In genomic region chr12:77238531-77239389, GRCm38 (mm10) we compare ENCODE assay signal across 8 mouse cellular contexts. TPM values are rescaled to one million over a fixed set of nuclear protein-coding genes. Genes with fewer than 3 reads are reported as not detected.
DNase-seq lines count a peak whose midpoint lies in the region; ATAC-seq lines count a peak whose summit lies in the region.

No protein-coding gene starts in this region.

- peak overlapping the region; percentile 91 for H3K4me2 ChIP-seq in embryonic facial prominence, embryonic 13.5 days
- peak overlapping the region; percentile 92 for H3K4me2 ChIP-seq in limb, embryonic 12.5 days
- H3K4me2 ChIP-seq in midbrain, embryonic 14.5 days (ENCODE audit: low read length), result peak overlapping the region; percentile 76

- ATAC-seq in embryonic facial prominence, embryonic 13.5 days (ENCODE audit: insufficient number of reproducible peaks, insufficient read depth, low FRiP score, low TSS enrichment, low read depth), result peak; percentile 94
- ATAC-seq in limb, embryonic 12.5 days (ENCODE audit: insufficient number of reproducible peaks, insufficient read depth, low FRiP score, low TSS enrichment, low read depth), result peak; percentile 94
- peak; percentile 95 for ATAC-seq in midbrain, embryonic 14.5 days (ENCODE audit: low FRiP score, low TSS enrichment)

- H3K27ac ChIP-seq in embryonic facial prominence, embryonic 13.5 days, result peak overlapping the region; percentile 85
- H3K27ac ChIP-seq in limb, embryonic 12.5 days, result peak overlapping the region; percentile 92
- H3K27ac ChIP-seq in midbrain, embryonic 14.5 days (replicated peaks; ENCODE audit: low read depth, low read length), result peak overlapping the region; percentile 98

- H3K4me3 ChIP-seq in embryonic facial prominence, embryonic 13.5 days, result peak overlapping the region; percentile 86
- H3K4me3 ChIP-seq in limb, embryonic 12.5 days (replicated peaks), result peak overlapping the region; percentile 84
- H3K4me3 ChIP-seq in midbrain, embryonic 14.5 days (replicated peaks; ENCODE audit: low read depth, low read length), result peak overlapping the region; percentile 91

- no peaks in the 10 kb centered on the region for H3K9me3 ChIP-seq in embryonic facial prominence, embryonic 13.5 days
- no peaks in the 10 kb centered on the region for H3K9me3 ChIP-seq in limb, embryonic 12.5 days
- no peaks in the 10 kb centered on the region for H3K9me3 ChIP-seq in midbrain, embryonic 14.5 days (ENCODE audit: control insufficient read depth, low read length)

- DNase-seq in 416B (ENCODE audit: low read depth), result peak; percentile 90
- DNase-seq in adrenal gland, postnatal 4 days (ENCODE audit: low spot score in 2 of 2), result peak; percentile 78 to 81
- DNase-seq in heart, adult 8-10 months (ENCODE audit: low spot score), result peak; percentile 90
- DNase-seq in kidney, adult 8-10 months, result peak; percentile 90 to 92
- DNase-seq in midbrain, embryonic 14.5 days, result peak; percentile 98
- peak; percentile 69 for DNase-seq in spleen, adult 12 weeks (ENCODE audit: low spot score)

- H3K4me1 ChIP-seq in embryonic facial prominence, embryonic 13.5 days, result peaks cover 6% of the 10 kb centered on the region
- peaks cover 3% of the 10 kb centered on the region for H3K4me1 ChIP-seq in limb, embryonic 12.5 days (replicated peaks)
- H3K4me1 ChIP-seq in midbrain, embryonic 14.5 days (ENCODE audit: control insufficient read depth, insufficient read depth, low read length), result 0 out of 2 replicates have a peak, but pooled peaks cover 2% of the 10 kb centered on the region

- under 1% methylated on average over 92 of the region's 120 CpGs for WGBS in embryonic facial prominence, embryonic 13.5 days
- under 1% methylated on average over 117 of the region's 120 CpGs for WGBS in limb, embryonic 12.5 days
- WGBS in midbrain, embryonic 14.5 days, result under 1% methylated on average over 98 of the region's 120 CpGs

- peak overlapping the region; percentile 94 for H3K9ac ChIP-seq in embryonic facial prominence, embryonic 13.5 days
- peak overlapping the region; percentile 90 for H3K9ac ChIP-seq in limb, embryonic 12.5 days (replicated peaks)
- peak overlapping the region; percentile 96 for H3K9ac ChIP-seq in midbrain, embryonic 14.5 days (replicated peaks; ENCODE audit: low read length)

- no peaks in the 10 kb centered on the region for H3K36me3 ChIP-seq in embryonic facial prominence, embryonic 13.5 days
- H3K36me3 ChIP-seq in limb, embryonic 12.5 days, result no peaks in the 10 kb centered on the region
- H3K36me3 ChIP-seq in midbrain, embryonic 14.5 days (ENCODE audit: control insufficient read depth, insufficient read depth, low read length), result no peaks in the 10 kb centered on the region

- no peaks in the 10 kb centered on the region for H3K27me3 ChIP-seq in embryonic facial prominence, embryonic 13.5 days
- no peaks in the 10 kb centered on the region for H3K27me3 ChIP-seq in limb, embryonic 12.5 days
- no peaks in the 10 kb centered on the region for H3K27me3 ChIP-seq in midbrain, embryonic 14.5 days (ENCODE audit: control insufficient read depth, insufficient read depth, low read length)

RNA-seq across cellular contexts. Expression of gene Fut8, which starts 0.8 kb away (rescaled TPM):
- 10 to 100 TPM; 60.0 to 60.8 TPM for total RNA-seq in adrenal gland, postnatal 4 days (2021)
- 25.6 and 29.5 TPM in 2 replicates for polyA plus RNA-seq in embryonic facial prominence, embryonic 13.5 days (2015; fragmentation: Nextera tagmentation; extraction: Ambion mirVana)
- total RNA-seq in heart, adult 8-10 months (2022), result 10 to 100 TPM; 14.3 to 16.8 (median 15.6) TPM
- 26.2 and 30.0 TPM in 2 replicates for polyA plus RNA-seq in limb, embryonic 12.5 days (2016; fragmentation: Nextera tagmentation; extraction: Ambion mirVana)
- 55.2 and 69.4 TPM in 2 replicates for polyA plus RNA-seq in midbrain, embryonic 14.5 days (2014; fragmentation: Nextera tagmentation; extraction: Ambion mirVana)

Comparison
In these comparisons a context has a peak if more than half of its experiments do, and no peak if none do; other contexts are left out.
1. Peak in every context shown above with its lines: DNase-seq, ATAC-seq, H3K4me3 ChIP-seq and H3K27ac ChIP-seq.